Mouse (Mus musculus): ENCODE results near the gene Mvb12b. TPM values are rescaled to one million over a fixed set of nuclear protein-coding genes. Genes with fewer than 3 reads are reported as not detected.

The Mvb12b gene
- polyA plus RNA-seq, 1 experiment from 2014 or later = 23.7 TPM

Other genes with a start within 250 kb of the Mvb12b start
- gene Lmx1b, start 247.4 kb downstream of the Mvb12b start, polyA plus RNA-seq (2015; fragmentation: Nextera tagmentation; extraction: Ambion mirVana) = 0.55 TPM in 2 replicates

Measured in embryonic facial prominence, embryonic 13.5 days (tissue).